Mouse (Mus musculus) thymus, adult 2 months (tissue): ENCODE measurements around the gene Rad54l. TPM values are rescaled to one million over a fixed set of nuclear protein-coding genes. Genes with fewer than 3 reads are reported as not detected.

ENCODE experiments used
- DNase-seq: peaks from one replicate; pipeline ENCODE4 v3.0.0; 2021
- H3K27ac ChIP-seq: fragments of 200-500 bp; 2 replicates; pipeline ENCODE4 v1.5.1; 2012; ENCODE audit warnings: low read length, control low read depth; ENCODE audit not compliant: control insufficient read depth, insufficient read depth
- H3K27me3 ChIP-seq: fragments of 200-500 bp; 2 replicates; pipeline ENCODE4 v1.6.1; 2012; ENCODE audit warnings: mild to moderate bottlenecking, low read length, moderate library complexity, mixed read lengths; ENCODE audit not compliant: control insufficient read depth, insufficient read depth
- H3K36me3 ChIP-seq: fragments of 200-500 bp; 2 replicates; pipeline ENCODE4 v1.6.1; 2012; ENCODE audit warnings: mild to moderate bottlenecking, low read length, moderate library complexity; ENCODE audit not compliant: control insufficient read depth, insufficient read depth
- H3K4me1 ChIP-seq: fragments of 200-500 bp; replicated peaks from 2 replicates; pipeline ENCODE4 v1.6.1; 2012; ENCODE audit warnings: low read length; ENCODE audit not compliant: control insufficient read depth, insufficient read depth
- H3K4me3 ChIP-seq: fragments of 200-500 bp; 2 replicates; pipeline ENCODE4 v1.5.1; 2012; ENCODE audit warnings: mild to moderate bottlenecking, low read length, control low read depth, moderate library complexity; ENCODE audit not compliant: control insufficient read depth, insufficient read depth
- CTCF ChIP-seq: fragments of 200-500 bp; IDR thresholded peaks from 2 replicates; pipeline ENCODE4 v1.5.1; 2012; ENCODE audit warnings: mild to moderate bottlenecking, control low read depth, low read length, moderate library complexity, borderline replicate concordance; ENCODE audit not compliant: control insufficient read depth, poor library complexity, insufficient read depth; ENCODE audit errors: extremely low read depth
- POLR2A ChIP-seq: fragments of 200-500 bp; IDR thresholded peaks from 2 replicates; pipeline ENCODE4 v1.6.1; 2012; ENCODE audit warnings: mild to moderate bottlenecking, low read length, control low read depth, moderate library complexity; ENCODE audit not compliant: control insufficient read depth, poor library complexity, insufficient read depth; ENCODE audit errors: extremely low read depth
- WGBS: fragments of 180-500 bp; shearing (Covaris S2); methylation state at CpG from one replicate; pipeline ENCODE4 v1.1.7; 2018; 5-methylcytosine and 5-hydroxymethylcytosine counted together
- polyA plus RNA-seq: library from polyadenylated mRNA; depleted of rRNA; stranded (reverse); fragments of >200 nt; gene quantifications from 2 replicates; pipeline ENCODE4 v1.2.3, GENCODE M21; 2012

The Rad54l gene
- polyA plus RNA-seq, 1 experiment = 12.7 TPM

DNA sequence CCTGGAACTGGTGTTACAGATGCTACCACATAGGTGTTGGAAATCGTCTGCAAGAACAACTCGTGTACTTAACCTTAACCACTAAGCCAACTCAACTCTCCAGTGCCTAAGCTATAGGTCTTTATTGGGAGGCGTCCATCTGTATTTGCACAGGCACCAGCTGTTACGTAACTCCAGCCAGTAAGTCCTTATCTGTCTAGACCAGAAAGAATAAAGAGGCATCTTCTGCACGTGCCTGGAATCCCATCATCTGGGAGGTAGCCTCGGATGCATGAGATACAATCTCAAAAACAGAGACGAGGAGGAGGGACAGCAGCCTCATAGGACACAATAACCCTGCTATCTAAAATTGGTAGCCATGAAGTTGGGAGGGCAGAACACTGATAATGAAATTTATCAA is 22.5 kb downstream of the Rad54l start:
- no peak overlapping the region for H3K27ac ChIP-seq
- no peaks in the 10 kb centered on the region for H3K27me3 ChIP-seq
- DNase-seq = no peak
- WGBS = 92% methylated on average over 7 of the region's 7 CpGs
- TF ChIP-seq POLR2A (no peak), CTCF (no peak)
- H3K36me3 ChIP-seq = peaks cover 45% of the 10 kb centered on the region
- no peak overlapping the region for H3K4me3 ChIP-seq
- no peaks in the 10 kb centered on the region for H3K4me1 ChIP-seq

DNA sequence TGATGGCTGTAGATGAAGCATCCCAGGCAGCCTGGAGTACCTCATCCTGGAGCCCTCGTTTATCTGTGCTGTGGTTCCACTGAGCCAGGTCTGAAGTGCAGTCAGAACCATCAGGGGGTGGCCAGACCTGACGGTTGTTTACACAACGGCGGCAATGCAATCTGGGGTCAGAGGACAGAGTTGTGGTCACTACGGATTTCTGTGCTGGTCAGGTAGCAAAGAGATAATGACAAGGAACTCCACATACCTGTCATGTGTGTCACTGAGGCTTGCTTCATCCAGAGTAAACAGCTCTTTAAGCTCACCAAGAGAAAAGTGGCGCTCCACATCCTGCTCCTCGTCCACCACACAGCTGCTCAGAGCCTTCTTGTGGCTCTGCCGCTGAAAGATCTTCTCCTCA is 26.3 kb downstream of the Rad54l start:
- TF ChIP-seq POLR2A (no peak), CTCF (no peak)
- no peaks in the 10 kb centered on the region for H3K27me3 ChIP-seq
- H3K36me3 ChIP-seq = peaks cover 60% of the 10 kb centered on the region
- H3K27ac ChIP-seq = no peak overlapping the region
- no peak overlapping the region for H3K4me3 ChIP-seq
- WGBS = 90% methylated on average over 8 of the region's 8 CpGs
- H3K4me1 ChIP-seq = no peaks in the 10 kb centered on the region
- no peak for DNase-seq

DNA sequence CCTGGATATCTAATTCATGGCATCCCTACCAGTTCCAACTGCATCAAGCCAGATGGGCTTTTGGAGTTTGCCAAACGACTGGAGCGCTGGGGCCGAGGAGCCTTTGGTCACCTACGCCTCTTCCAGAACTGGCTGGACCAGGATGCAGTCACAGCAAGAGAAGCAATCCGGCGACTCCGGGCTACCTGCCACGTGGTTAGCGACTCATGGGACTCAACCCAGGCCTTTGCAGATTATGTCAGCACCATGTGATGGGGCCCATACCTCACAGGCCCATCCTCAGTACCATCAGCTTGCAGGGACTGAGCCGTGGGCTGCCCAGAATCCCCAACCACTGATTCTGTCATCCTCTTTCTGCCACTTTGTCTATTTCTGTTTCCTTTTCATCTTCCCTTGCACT is 27.2 kb downstream of the Rad54l start:
- H3K27ac ChIP-seq = no peak overlapping the region
- peaks cover 60% of the 10 kb centered on the region for H3K36me3 ChIP-seq
- 92% methylated on average over 10 of the region's 10 CpGs for WGBS

DNA sequence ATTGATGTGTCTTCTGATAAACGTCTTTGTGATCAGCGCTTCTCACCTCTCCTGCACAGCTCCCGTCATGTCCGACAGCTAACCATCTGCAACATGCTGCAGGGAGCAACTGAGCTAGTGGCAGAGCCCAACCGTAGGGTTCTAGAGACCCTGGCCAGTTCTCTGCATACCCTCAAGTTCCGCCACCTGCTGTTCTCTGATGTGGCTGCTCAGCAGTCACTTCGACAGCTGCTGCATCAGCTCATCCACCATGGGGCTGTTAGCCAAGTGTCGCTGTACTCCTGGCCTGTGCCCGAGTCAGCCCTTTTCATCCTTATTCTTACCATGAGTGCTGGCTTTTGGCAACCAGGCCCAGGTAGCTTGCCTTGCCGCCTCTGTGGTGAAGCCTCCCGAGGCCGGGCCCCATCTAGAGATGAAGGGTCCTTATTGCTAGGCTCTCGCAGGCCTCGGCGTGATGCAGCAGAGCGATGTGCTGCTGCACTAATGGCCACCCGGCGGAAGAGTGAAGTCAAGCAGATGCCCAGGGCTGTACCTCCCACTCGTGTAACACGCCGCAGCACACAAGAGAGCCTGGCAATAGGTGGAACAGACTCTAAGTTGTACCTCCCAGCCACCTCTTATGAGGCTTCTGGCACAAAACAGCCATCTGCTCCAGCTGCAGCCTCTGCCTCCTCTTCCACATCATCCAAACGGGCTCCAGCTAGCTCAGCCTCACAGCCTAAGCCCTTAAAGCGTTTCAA is 34.8 kb downstream of the Rad54l start:
- no peak overlapping the region for H3K27ac ChIP-seq
- H3K4me1 ChIP-seq = peaks cover 9% of the 10 kb centered on the region
- WGBS = 78% methylated on average over 23 of the region's 23 CpGs
- H3K27me3 ChIP-seq = no peaks in the 10 kb centered on the region
- DNase-seq = peak; percentile 4
- no peak overlapping the region for H3K4me3 ChIP-seq
- peaks cover 16% of the 10 kb centered on the region for H3K36me3 ChIP-seq
- no peak for TF ChIP-seq POLR2A
- no peak for TF ChIP-seq CTCF

More for the DNA sequence above, 27.2 kb downstream of the Rad54l start:
- H3K4me1 ChIP-seq = no peaks in the 10 kb centered on the region
- H3K4me3 ChIP-seq = no peak overlapping the region
- no peaks in the 10 kb centered on the region for H3K27me3 ChIP-seq
- TF ChIP-seq CTCF (no peak), POLR2A (no peak)
- no peak for DNase-seq

DNA sequence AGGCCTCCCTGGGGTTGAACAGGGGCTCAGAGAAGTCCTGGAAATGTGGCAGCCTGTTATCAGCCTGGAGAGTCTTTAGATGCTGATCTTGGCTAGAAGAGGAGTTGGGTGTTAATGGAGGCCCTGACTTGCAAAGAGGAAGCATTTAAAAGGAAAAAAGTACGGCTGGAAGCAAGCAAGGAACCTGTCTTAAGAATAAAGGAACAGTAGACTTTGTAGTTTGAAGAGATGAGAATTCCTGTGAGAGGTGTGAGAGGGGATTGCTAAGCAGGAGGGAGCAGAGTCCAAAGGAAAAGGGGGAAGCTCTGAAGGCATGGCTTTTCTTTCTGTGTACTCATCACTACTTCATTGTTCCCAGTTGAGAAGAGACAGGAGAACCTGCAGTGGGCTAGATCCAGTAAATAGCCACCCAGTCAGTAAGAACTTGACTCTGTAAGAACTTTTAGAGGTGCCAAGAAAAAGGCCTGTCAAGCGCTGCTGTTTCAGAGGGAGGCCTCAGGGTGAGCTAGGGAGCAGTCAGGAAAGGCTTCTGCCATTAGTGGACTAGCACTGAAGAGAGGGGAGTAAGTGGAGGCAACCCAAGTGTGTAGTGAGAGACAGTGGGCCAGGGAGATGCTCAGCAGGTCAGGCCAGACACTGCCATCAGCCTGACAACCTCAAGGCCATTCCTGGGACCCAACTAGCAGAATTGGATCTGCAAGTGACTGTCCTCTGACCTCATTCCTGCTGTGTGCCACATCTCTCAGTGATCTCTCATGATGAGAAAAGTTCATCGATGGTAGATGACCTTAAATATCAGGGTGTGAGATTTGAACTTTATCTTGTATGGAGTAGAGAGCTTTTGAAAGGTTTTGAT is 46.0 kb downstream of the Rad54l start:
- H3K4me1 ChIP-seq = peaks cover 15% of the 10 kb centered on the region
- TF ChIP-seq CTCF = no peak
- TF ChIP-seq POLR2A = no peak
- H3K36me3 ChIP-seq = peaks cover 9% of the 10 kb centered on the region
- no peak for DNase-seq
- peak overlapping the region; percentile 91; the same call in 1 of the 2 replicates for H3K4me3 ChIP-seq
- WGBS = 69% methylated on average over 3 of the region's 3 CpGs
- no peak overlapping the region for H3K27ac ChIP-seq
- no peaks in the 10 kb centered on the region for H3K27me3 ChIP-seq

DNA sequence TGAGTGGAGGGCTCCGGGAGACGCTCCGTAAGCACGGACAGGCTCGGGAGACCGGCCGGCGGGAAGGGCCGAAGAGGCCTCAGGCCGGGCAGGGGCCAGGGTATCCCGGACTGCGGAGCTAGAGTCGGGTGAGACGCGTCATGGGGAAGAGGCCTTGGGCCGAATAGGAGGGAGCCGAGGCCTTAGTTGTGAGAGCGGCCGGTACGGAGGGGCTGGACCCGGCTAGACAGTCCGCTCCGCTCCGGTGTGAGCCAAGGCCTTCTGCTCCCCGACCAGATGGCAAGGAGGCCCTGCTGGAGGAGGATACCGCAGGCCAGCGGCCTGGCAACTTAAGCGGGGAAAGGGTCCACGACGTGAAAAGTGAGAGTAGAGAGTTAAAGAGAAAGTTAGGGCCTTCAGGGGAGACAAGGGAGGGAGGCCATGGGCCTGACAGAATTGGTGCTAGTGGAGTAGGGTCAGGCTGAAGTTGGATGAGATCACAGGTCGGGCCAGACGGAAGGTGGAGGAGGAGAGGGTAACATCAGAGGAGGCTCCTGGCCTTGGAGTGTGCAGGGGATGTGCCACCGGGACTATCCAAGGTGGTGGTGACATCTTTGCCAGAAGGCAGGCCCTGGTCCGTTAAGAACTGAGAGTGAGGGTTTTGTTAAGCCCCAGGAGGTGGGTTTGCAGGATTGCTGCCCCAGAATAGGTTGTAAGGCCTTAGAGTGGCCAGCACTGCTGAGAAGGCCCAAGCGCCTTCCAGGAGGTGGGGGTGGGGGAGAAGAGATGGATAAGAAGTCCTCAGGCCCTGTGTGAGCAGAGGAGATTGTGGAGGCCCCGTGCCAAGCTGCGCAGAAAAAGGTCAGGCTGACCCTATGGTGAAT is 46.9 kb downstream of the Rad54l start:
- H3K4me1 ChIP-seq = peaks cover 15% of the 10 kb centered on the region

More for the DNA sequence above, 46.9 kb downstream of the Rad54l start:
- DNase-seq = no peak
- TF ChIP-seq POLR2A (0 out of 2 replicates have a peak, but pooled peaks have one; percentile 27), CTCF (no peak)
- Histone ChIP-seq H3K27ac (no peak overlapping the region), H3K27me3 (no peaks in the 10 kb centered on the region), H3K4me3 (peak overlapping the region; percentile 91), H3K36me3 (peaks cover 9% of the 10 kb centered on the region)
- 8% methylated on average over 37 of the region's 37 CpGs for WGBS
